Mouse (Mus musculus) ES-Bruce4 (cell line): Measurements from ENCODE around the gene Olfr1447. TPM values are rescaled to one million over a fixed set of nuclear protein-coding genes. Genes with fewer than 3 reads are reported as not detected.

Experiments used
- H3K27ac ChIP-seq: 2 replicates; pipeline ENCODE4 v1.5.1; 2012; ENCODE audit warnings: low read length, inconsistent platforms; ENCODE audit not compliant: insufficient read depth
- H3K27me3 ChIP-seq: 2 replicates; pipeline ENCODE4 v1.6.1; 2012; ENCODE audit warnings: mild to moderate bottlenecking, low read length, inconsistent platforms; ENCODE audit not compliant: control insufficient read depth, poor library complexity, insufficient read depth, severe bottlenecking
- H3K36me3 ChIP-seq: 2 replicates; pipeline ENCODE4 v1.6.1; 2012; ENCODE audit warnings: inconsistent platforms, mild to moderate bottlenecking, low read length, moderate library complexity; ENCODE audit not compliant: control insufficient read depth, poor library complexity, insufficient read depth, severe bottlenecking
- H3K4me1 ChIP-seq: one replicate; pipeline ENCODE4 v1.8.1; 2011; ENCODE audit warnings: low read length; ENCODE audit not compliant: control insufficient read depth, insufficient read depth
- H3K4me3 ChIP-seq: 2 replicates; pipeline ENCODE4 v1.5.1; 2011; ENCODE audit warnings: low read depth, mild to moderate bottlenecking, low read length
- H3K9ac ChIP-seq: 2 replicates; pipeline ENCODE4 v1.6.1; 2012; ENCODE audit warnings: low read depth, mild to moderate bottlenecking, inconsistent platforms; ENCODE audit not compliant: poor library complexity, severe bottlenecking
- H3K9me3 ChIP-seq: replicated peaks from 2 replicates; pipeline ENCODE4 v1.6.1; 2012; ENCODE audit warnings: mild to moderate bottlenecking, low read length, inconsistent platforms; ENCODE audit not compliant: control insufficient read depth, poor library complexity, insufficient read depth, severe bottlenecking
- CTCF ChIP-seq: IDR thresholded peaks from one replicate; pipeline ENCODE4 v1.8.1; 2011; ENCODE audit warnings: low read depth, low read length
- EP300 ChIP-seq: IDR thresholded peaks from 2 replicates; pipeline ENCODE4 v1.6.1; 2011; ENCODE audit warnings: low read depth, low read length; ENCODE audit not compliant: insufficient read depth
- POLR2A ChIP-seq: IDR thresholded peaks from one replicate; pipeline ENCODE4 v1.8.1; 2011; ENCODE audit warnings: low read length; ENCODE audit not compliant: insufficient read depth
- polyA plus RNA-seq: library from polyadenylated mRNA; stranded (reverse); fragments of >200 nt; gene quantifications from 2 replicates; pipeline ENCODE4 v1.2.4, GENCODE M21; 2011; ENCODE audit warnings: low read depth; ENCODE audit not compliant: missing spikeins, insufficient read depth, insufficient read length

The Olfr1447 gene
- not detected in 2 replicates for polyA plus RNA-seq

GRCm38 (mm10) chr19:12903643-12904042 lies at the start of gene Olfr1447:
TSS of gene Olfr1447 (minus strand) at chr19:12903743.
- Histone ChIP-seq H3K36me3 (no peaks in the 10 kb centered on the region), H3K9ac (no peak within 1 kb of the TSS), H3K4me1 (no peaks in the 10 kb centered on the region), H3K4me3 (no peak within 1 kb of the TSS), H3K27me3 (no peaks in the 10 kb centered on the region), H3K9me3 (no peaks in the 10 kb centered on the region; the same call in 1 of the 2 replicates), H3K27ac (no peak within 1 kb of the TSS)
- TF ChIP-seq EP300 (no peak), CTCF (no peak), POLR2A (no peak)

GRCm38 (mm10) chr19:12949958-12950357 lies 46.4 kb upstream of the Olfr1447 start, which contains the start of gene Olfr1450:
TSS of gene Olfr1450 (plus strand) at chr19:12950258.
- H3K9ac ChIP-seq: no peak within 1 kb of the TSS
- H3K9me3 ChIP-seq: no peaks in the 10 kb centered on the region; the same call in 1 of the 2 replicates
- H3K27ac ChIP-seq: no peak within 1 kb of the TSS
- H3K27me3 ChIP-seq: no peaks in the 10 kb centered on the region
- H3K36me3 ChIP-seq: no peaks in the 10 kb centered on the region
- H3K4me3 ChIP-seq: no peak within 1 kb of the TSS
- TF ChIP-seq EP300 (no peak), CTCF (no peak), POLR2A (no peak)
- no peaks in the 10 kb centered on the region for H3K4me1 ChIP-seq

GRCm38 (mm10) chr19:12930540-12930939 lies 27.0 kb upstream of the Olfr1447 start, which contains the start of gene Olfr1449:
TSS of gene Olfr1449 (plus strand) at chr19:12930840.
- H3K4me3 ChIP-seq: no peak within 1 kb of the TSS
- no peaks in the 10 kb centered on the region for H3K9me3 ChIP-seq
- TF ChIP-seq EP300 (no peak), POLR2A (no peak), CTCF (no peak)
- H3K27ac ChIP-seq: no peak within 1 kb of the TSS
- H3K4me1 ChIP-seq: no peaks in the 10 kb centered on the region
- no peaks in the 10 kb centered on the region for H3K36me3 ChIP-seq
- H3K27me3 ChIP-seq: no peaks in the 10 kb centered on the region
- H3K9ac ChIP-seq: no peak within 1 kb of the TSS

- Histone ChIP-seq H3K4me1 (no peaks in the 10 kb centered on the region), H3K27me3 (no peaks in the 10 kb centered on the region), H3K9me3 (no peaks in the 10 kb centered on the region), H3K27ac (no peak within 1 kb of the TSS), H3K9ac (no peak within 1 kb of the TSS), H3K4me3 (no peak within 1 kb of the TSS), H3K36me3 (no peaks in the 10 kb centered on the region)
- TF ChIP-seq EP300 (no peak), POLR2A (no peak), CTCF (no peak)
Measured at GRCm38 (mm10) chr19:12924319-12924718, 20.8 kb upstream of the Olfr1447 start, which contains the start of gene Olfr1448. TSS of gene Olfr1448 (minus strand) at chr19:12924419.

- Histone ChIP-seq H3K4me1 (no peaks in the 10 kb centered on the region), H3K27ac (no peak within 1 kb of the TSS), H3K27me3 (no peaks in the 10 kb centered on the region), H3K9ac (no peak within 1 kb of the TSS), H3K36me3 (no peaks in the 10 kb centered on the region), H3K9me3 (peaks cover 7% of the 10 kb centered on the region; the same call in 1 of the 2 replicates), H3K4me3 (no peak within 1 kb of the TSS)
- TF ChIP-seq EP300 (no peak), POLR2A (no peak), CTCF (no peak)
Measured at GRCm38 (mm10) chr19:12893424-12893823, 10.1 kb downstream of the Olfr1447 start, which contains the start of gene Olfr1446. TSS of gene Olfr1446 (minus strand) at chr19:12893524.

- no peaks in the 10 kb centered on the region for H3K27me3 ChIP-seq
Measured at GRCm38 (mm10) chr19:12883555-12883954, 20.0 kb downstream of the Olfr1447 start, which contains the start of gene Olfr1445. TSS of gene Olfr1445 (plus strand) at chr19:12883855.

More at GRCm38 (mm10) chr19:12883555-12883954, 20.0 kb downstream of the Olfr1447 start, which contains the start of gene Olfr1445:
- Histone ChIP-seq H3K9me3 (no peaks in the 10 kb centered on the region), H3K27ac (no peak within 1 kb of the TSS), H3K4me1 (no peaks in the 10 kb centered on the region), H3K4me3 (no peak within 1 kb of the TSS), H3K9ac (no peak within 1 kb of the TSS), H3K36me3 (no peaks in the 10 kb centered on the region)
- TF ChIP-seq CTCF: no peak
- no peak for TF ChIP-seq EP300
- no peak for TF ChIP-seq POLR2A
